Mouse (Mus musculus) gonadal fat pad, adult 2 months (tissue): ENCODE data around the gene Vav2. TPM values are rescaled to one million over a fixed set of nuclear protein-coding genes. Genes with fewer than 3 reads are reported as not detected.

Source experiments
- DNase-seq: peaks from one replicate; pipeline ENCODE4 v3.0.0-alpha.2; 2012; ENCODE audit warnings: low read depth
- polyA plus RNA-seq: library from polyadenylated mRNA; depleted of rRNA; stranded (reverse); fragments of >200 nt; gene quantifications from 2 replicates; pipeline ENCODE4 v1.2.3, GENCODE M21; 2012

The Vav2 gene
- polyA plus RNA-seq, 1 experiment = 32.0 TPM

DNA sequence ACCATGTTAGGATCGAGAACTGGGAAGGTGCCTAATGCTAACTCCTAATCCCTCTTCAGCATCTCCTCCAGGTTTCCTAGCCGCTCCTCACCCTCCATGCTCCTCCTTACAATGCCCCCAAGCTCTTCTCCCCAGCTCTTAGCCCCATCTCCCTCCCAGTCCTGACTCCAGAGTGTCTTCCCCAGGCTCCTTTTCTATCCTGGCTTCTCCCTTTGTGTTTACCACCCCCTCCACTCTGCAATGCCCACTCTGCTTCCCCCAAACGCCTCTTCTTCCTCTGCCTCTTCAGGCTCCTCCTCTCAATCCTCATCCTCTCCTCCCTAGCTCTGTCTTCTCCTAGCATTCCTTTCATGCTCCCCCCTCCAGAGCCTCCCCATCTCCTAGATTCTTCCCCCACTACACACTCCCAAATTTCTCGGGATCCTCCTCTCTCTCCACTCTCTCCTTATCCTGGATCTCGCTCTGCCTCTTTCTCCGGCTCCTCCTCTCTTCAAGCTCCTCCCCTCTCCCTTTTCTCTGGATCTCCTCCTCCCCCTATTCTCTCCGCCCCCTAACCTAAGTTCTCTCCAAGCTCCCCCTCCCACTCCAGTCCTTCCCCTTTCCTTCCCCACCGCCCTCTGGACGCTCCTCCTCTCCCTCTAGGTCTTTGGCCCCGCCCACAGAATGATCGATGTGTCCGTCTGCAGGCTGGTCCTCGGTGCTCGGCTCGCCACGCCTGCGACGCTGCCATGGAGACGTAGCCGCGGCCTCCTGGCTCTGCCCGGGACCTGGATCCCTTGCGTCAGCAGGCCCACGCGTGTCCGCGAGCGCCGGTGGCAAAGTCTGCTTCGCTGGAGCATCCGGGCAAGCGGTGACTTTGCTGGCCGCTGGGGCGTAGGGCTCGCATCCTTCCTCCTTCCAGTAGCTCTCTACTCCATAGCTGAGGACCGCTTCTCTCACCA is 15.2 kb upstream of the Vav2 start, which contains the start of gene Brd3os:
TSS of gene Brd3os (plus strand) at position 558 of the 941 bp plus-strand sequence.
- peak; percentile 79 for DNase-seq

DNA sequence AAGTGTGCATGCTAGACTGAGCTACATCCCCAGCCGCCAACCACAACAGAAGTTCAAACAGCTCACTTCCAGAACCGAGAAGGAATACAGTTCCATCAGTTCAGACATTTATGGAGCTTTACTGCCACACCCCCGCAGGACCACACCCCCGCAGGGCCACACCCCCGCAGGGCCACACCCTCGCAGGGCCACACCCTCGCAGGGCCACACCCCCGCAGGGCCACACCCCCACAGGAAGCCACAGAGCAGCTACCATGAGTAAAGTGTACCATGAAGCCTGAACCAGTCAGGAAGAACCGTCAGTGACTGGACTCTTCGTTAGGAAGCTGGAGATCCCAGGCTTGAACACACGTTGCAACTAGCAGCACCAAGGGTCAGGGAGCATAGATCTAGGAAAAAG is 11.4 kb upstream of the Vav2 start:
- DNase-seq = no peak

DNA sequence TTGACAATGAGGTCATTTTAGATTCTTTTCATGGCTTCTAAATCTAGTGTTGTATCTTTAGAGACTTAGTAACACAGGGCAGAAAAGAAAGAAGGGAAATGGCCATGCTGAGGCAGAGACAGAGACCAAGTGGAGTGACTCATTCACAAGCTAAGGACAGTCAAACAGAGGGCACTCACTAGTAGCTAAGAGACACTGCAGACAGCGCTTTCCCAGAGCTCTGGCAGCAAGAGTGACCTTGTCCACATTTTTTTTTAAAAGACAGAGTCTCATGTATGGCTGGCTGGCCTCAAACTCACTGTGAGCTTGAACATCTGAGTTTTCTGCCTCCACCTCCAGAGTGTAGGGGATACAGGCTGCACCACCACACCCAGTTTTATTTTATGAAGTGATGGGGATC is 11.0 kb upstream of the Vav2 start:
- no peak for DNase-seq

DNA sequence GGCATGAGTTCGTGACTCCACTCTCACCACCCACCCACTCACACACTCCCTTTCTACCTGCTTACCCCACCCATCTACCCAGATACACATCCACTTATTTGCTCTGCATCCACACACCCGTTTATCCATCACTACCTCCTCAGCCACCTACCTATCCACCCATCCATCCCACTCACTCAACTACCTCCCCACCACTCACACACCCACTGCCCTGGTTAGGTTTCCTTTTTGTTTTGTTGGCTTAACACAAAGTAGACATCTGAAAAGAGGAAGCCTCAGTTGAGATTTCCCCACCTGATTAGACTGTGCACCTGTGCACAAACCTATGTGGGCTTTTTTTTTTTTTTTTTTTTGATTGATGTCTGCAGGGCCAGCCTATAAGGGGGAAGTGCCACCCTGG is 5.8 kb upstream of the Vav2 start:
- DNase-seq = no peak

DNA sequence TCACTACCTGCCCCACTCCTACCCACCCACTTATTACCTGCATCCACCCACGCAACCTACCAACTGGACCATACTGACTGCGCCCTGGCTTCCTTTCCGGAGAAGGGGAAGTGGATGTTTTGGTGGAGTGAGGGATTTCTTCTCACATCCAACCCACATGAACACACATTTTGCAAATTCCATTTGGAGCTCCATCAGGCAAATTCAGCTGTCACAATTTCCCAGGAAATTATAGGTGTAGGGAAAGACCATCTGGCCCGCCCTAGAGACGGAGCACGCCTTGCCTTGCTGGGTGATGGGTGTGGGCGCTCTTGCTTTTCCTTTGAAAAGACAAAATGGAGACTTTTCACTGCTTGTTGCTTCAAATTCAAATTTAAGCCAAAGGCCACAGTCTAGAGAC is 3.8 kb upstream of the Vav2 start:
- no peak for DNase-seq

DNA sequence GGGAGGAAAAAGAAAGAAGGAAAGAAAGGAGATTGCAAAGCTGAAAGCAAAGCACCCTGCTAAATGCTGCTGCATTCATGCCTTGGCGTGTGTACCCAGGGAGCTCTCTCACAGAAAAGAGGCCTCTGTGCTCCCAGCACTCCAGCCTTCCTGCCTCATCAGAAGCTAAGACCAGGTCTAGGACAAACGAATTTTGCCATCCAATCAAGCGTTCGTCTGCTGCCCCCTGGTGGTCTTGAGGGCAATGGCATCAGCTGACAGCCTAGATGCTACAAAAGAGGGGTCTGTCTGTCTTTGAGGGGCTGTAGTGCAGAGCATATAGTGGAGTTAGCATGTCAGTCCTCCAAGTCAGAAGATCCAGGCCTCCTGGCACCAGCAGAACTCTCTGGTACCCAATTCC is 1.2 kb upstream of the Vav2 start:
- no peak for DNase-seq

DNA sequence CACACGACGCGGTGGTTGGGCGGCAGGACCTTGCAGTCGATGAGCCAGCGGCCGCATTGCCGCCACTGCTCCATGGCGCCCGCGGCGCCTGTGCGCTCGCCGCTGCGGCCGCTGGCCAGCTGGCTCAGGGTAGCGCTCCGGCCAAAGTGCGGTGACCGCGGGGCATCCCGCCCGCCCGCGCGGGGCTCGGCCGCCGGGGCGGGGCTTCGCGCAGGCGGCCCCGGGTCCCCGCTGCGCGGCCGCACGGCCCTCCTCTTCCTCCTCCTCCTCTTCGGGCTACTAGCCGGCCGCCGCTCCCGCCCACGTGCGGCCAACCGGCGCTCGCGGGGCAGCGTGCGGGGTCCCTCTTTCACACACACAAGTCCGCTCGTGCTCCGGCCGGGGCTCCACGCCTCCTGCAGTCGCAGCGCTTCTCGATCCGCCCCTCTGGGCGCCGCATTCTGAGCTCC is 403 bp downstream of the Vav2 start:
- no peak for DNase-seq

DNA sequence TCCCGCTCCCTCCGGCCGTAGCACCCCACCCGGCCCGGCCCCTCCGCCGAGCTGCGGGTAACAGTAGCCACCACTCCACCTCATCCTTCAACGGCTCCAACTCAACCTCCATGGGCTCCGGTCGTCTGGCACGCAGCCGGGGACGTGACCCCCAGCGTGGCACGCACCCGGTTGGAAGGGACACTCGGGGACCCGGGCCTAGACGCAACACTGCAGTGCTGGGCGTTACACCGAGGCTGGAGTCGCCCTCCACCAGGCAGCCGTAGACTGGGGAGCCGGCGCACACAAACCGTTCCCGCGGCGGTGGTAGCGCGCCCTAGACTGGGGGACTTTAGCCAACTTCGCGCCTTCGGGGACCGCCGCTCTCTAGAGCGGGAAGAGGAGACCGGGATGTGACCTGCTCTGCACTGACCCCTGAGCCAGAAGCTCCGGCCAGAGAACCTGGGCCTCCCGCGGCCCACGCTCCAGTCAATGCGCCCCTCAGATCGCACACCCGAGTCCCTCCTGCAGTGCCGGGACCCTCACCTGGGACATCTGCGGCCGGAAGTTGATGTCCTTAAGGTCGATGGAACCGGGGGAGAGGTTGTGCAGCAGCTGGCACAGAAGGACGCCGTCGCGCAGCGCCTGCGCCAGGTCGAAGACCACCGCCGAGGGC is 955 bp downstream of the Vav2 start:
- DNase-seq = no peak

DNA sequence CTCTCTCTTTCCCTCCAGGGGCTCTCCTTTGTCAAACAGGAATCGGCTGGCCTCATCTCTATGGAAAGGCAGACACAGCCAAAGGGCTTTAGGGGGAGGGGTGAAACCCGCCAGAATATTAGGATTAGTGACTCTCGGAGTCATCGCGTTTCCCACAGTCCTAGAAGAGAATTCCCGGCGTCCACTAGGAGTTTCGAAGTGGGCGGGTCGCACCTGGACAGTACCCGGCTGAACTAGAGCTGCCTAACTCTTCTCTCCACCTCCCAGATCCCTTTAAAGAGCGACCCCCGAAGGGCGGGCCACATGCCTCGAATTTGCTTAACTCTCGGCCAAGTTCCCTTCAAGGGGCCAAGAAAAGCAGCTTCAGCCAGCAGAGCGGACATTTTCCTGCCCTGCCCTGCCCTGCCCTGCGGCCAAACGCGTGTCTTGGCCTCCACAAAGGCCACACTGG is 1.6 kb downstream of the Vav2 start:
- no peak for DNase-seq

DNA sequence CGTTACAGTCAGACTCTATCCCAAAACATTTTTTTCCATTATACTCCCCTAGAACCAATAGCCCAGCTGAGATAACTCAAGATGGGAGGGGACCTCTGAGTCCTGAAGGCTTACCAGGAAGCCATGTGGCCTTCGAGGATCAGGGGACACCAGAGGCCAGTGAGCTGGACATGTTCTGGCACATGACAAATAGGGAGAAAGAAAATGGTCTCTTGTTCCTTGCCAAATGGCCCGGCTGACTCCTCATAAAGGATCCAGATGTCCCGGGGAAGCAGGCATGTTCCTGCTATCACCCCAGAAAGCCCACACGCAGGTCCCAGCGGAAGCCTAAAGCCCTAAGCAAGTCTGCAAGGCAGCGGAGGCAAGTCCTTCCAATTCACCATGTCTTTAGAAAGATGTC is 3.2 kb downstream of the Vav2 start:
- DNase-seq = no peak

DNA sequence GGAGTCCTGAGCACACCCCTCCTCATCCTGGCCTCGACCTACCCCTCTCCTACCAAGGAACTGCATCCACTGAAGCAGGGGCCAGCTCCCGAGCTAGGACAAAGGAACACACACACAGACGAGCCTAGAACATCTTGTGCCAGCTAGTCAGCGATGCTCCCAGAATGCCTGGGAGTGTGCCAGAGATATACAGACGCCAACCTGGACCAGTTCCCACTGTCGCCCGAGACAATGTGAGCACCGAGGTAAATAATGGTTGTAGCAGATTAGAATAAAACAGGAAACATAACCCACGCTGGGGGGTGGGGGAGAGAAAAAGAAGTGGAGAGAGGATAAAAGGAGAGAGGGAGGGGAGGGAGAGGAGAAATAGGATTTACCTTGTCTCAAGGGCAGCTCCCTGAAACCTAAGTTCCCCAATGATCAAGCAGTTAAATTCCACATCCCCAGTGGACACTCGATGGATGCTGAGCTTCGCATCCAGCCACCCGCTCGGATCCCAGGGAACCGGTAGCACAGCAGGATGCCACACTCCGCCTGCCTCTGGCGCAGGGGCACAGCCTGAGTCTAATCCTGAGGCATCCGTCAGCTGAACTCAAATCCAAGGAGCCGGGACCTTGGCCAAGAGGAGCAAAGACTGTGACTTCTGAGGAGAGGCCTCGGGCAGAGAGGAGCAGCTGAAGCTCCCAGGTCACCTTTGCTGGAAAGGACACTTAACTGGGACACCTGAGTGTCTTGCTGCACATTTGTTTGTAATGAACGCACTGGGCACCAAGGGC is 5.4 kb downstream of the Vav2 start:
- no peak for DNase-seq

DNA sequence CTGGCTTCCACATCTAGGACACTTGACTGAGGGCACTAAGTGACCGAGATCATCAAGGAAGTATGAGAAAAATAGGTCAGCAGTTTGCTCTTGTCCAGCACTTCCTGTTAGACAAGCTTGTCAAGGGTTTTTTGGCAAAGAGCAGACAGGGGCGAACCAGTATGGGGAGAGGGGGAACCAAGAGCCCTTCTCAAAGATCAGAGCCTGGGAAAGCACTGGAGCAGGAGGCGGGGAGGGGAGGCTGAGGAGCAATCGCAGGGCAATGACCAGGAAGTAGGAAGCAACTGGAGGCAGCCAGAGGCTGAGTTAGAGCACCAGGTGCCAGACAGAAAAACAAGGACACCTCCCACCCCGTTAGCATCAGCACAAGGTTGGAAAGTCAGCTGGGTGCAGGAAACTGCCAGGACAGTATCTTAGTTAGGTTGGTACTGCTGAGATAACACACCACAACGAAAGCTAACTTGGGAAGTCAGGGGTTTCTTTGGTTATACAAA is 8.2 kb downstream of the Vav2 start:
- DNase-seq = no peak

DNA sequence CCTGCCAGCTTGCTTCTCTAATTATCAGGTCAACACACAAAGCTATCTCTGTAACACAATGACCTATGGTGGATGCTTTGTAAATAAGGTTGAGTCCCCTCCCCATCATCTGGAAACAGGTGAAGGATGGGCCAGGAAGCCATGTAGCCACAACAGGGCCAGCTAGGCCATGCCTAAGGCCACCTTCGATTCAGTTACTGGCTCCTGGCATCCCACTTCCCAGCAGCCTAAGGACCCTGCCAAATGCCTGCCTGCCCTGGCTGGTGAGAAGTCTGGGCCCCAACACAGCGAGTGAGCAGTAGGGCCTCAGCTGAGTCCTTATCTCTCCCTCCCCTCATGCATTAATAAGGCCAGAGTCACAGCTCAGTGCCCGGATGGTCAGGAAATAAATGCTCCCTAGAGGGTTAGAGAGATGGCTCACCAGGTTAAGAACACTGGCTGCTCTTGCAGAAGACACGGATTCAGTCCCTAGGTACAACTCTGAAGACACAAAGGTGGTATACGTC is 9.1 kb downstream of the Vav2 start:
- no peak for DNase-seq

DNA sequence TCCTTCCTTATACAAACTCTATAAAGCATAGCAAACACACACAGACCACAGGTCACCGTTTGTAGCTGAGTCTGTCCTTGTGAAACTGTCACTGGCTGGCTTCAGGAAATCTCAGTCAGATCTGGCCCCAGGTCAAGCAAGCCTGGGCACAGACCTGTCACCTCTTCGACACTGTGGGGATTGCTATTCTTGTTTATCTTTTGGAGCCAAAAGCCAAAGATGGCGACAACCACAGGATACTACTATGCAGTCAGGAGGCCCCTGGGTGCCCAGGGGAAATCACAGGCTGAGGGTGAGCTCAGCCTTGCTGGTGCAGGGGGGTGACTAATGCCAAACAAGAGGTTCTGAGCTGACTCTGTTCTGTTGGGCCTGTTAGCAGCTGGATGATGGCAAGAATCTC is 10.4 kb downstream of the Vav2 start:
- no peak for DNase-seq

DNA sequence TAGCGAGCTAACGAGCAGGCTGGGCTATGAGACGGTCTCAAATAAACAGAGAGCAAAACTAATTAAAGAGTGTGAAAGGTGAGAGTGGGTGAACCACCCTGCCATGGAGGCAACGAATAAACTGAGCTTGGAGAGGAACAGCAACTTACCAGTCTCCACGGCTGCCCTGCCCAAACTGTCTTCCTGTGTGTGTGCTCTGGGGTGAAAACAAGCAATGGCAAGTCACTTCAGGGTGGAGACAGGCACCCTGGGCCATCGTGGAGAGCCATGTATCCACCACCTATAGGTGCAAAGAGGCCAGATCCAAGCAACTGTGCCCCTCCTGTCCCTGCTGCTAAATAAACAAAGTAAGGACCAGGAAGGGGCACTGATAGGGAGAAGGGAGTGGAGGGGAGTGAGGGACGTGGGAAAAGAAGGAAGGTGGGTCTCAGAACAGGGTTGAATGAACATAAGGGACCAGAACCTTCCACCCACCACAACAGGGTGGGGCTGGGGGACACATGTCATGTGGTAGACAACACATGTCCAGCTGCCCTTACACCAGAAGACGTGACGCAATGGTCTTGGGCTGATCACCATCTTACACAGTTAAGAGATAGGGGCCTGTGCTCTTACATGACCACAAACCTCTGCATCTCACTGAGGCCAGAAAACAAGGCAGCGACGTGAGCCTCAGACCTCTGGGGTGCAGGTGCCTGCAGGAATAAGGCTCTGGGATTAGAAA is 11.6 kb downstream of the Vav2 start:
- DNase-seq = no peak

DNA sequence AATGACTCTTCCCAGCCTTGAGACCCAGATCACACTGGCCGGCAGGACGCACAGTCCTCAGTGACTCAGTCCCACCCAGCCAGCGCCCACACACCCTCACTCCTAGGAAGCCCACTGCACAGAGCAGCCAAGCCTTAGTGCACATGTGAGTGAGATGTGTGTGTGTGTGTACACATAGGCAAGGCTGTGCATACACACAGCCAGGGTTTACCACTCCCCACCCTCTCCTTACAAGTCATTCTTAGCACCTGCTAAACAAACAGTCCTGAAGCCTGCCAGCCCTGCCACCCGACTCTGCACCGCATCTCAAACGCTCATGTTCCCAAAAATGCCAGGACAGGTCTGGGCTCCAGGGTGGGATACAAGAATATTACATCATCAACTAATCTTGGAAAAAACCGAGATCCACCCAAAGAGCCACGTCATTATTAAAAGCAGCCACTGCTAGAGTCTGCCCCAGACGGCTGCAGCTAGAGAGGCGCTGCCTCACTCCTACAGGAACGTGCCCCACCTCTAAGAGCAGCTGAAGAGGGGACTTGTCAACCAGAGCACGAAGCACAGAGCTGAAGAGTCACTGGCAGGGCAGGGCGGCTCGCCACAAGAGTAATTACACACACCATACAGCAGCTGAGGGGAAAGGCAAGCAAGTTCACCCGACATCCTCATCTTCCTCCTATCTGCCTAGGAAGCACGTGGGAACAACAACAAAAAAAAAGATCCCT is 12.7 kb downstream of the Vav2 start:
- no peak for DNase-seq

DNA sequence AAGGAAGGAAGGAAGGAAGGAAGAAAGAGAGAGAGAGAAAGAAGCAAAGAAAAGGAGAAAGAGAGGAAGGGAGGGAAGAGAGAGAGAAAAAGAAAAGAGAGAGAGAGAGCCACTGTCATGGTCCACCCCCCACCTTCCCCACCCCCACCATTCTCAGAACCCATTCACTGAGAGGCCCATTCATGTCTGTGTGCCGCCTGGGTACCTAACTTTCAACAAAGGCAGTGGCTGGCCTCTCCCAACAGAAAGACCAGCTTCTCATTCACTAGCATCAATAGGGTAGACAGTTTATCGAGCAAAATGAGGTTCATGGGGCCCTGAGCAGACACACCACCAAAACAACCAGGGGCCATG is 13.3 kb downstream of the Vav2 start:
- DNase-seq = no peak

DNA sequence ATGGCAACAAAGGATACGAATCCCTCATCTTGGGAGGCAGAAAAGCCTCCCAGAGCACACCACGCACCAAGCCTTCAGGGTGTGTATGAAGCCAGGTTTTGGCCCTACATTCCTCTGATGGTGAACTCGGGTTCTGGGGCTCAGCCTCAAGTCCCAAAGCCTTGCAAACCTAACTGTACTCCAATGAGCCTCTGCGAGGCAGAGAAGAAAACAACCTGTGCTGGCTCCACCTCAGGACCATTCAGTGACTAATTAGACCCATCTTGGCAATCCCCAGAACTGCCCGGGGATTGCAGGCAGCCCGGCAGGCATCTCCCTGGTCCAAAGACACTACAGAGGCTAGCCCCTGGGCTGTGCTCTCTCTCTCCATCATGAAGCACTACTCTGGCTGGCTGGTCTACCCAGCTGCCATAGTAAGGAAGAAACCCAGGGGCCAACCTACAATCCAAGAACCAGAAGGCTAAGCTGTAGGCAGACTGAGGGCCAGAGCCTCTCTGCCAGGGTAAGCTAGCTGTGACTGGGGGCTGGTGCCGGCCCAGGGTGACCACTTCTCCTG is 14.5 kb downstream of the Vav2 start:
- DNase-seq = no peak

DNA sequence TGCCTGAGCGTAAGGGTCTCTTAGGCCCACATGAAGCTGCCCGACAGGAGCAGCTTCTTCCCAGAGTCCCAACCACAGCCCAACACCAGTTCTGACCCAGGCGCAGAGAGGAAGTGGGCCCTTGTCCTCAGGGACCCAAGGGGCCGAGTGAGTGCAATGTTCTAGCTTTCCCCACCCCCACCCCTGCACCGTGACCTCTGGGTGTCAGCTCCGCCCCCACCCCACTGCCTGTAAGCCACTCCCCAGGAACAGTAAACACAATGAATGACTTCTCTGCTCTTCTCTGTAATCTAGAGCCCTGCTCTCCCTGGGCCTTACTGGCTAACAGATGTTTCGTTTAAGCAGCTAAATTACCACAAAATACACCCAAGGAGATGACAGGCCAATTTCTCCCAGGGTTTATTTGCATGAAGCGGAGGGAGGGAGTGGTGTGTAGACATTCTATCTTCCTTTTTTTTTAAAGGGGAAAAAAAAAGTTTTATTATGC is 15.1 kb downstream of the Vav2 start:
- DNase-seq = no peak

DNA sequence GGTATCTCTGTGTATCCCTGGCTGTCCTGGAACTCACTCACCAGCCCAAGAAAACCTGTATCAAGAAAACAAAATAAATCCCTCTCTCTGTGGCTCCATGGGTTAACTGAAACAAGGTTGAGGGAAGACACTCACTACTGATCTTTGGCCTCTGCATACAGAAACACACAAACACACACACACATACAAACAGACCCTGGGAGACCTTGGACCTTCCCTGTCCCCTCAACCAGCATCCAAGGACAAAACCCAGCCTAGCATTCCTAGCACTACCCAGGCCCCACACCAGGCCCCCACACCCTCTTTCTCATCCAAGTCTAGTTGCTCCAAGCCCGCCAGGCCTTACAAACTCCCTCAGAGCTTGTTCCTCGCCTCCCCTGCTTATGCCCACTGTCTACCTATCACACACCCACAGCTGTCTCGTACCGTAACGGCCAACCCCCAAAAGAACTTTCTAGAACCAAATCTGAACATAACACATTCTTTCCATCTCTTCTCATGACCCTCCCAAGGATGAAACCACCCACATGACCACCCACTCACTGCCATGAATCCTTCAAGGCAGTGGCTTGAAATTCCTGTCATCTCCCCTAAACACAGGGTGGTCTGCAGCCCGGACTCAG is 16.2 kb downstream of the Vav2 start:
- no peak for DNase-seq
